Mouse (Mus musculus) lung, adult 2 months (tissue): ENCODE measurements around the gene Txk.

Experiments
- CTCF ChIP-seq: fragments of 200-500 bp; IDR thresholded peaks from 2 replicates; pipeline ENCODE4 v1.5.1; 2011; ENCODE audit warnings: mild to moderate bottlenecking, low read length, control low read depth; ENCODE audit not compliant: insufficient read depth
- POLR2A ChIP-seq: fragments of 200-500 bp; IDR thresholded peaks from 2 replicates; pipeline ENCODE4 v1.6.1; 2011; ENCODE audit warnings: low read depth, mild to moderate bottlenecking, control low read depth, low read length, borderline replicate concordance; ENCODE audit errors: extremely low read depth

- TF ChIP-seq CTCF: no peak
- no peak for TF ChIP-seq POLR2A
Observed at GRCm38 (mm10) chr5:72763025-72763424, 10.4 kb upstream of the Txk start.
